Mouse (Mus musculus) lung, embryonic 16.5 days (tissue): Measurements from ENCODE around the gene Nufip2. TPM values are rescaled to one million over a fixed set of nuclear protein-coding genes. Genes with fewer than 3 reads are reported as not detected.

Source experiments
- ATAC-seq: fragments of 200-750 bp; cut with Nextera tagmentation; 2 replicates; pipeline ENCODE4 v1.8.0; 2017; ENCODE audit warnings: low read depth, mild to moderate bottlenecking, moderate library complexity
- H3K27ac ChIP-seq: fragments of 300-500 bp; sonication (generic); 2 replicates; pipeline ENCODE4 v1.5.1; 2014; ENCODE audit warnings: mild to moderate bottlenecking, control low read depth, low read length
- H3K27me3 ChIP-seq: fragments of 300-500 bp; sonication (generic); 2 replicates; pipeline ENCODE4 v1.6.1; 2014; ENCODE audit warnings: low read depth, low read length, mixed read lengths; ENCODE audit not compliant: control insufficient read depth, insufficient read depth
- H3K36me3 ChIP-seq: fragments of 300-500 bp; sonication (generic); 2 replicates; pipeline ENCODE4 v1.6.1; 2014; ENCODE audit warnings: low read length; ENCODE audit not compliant: control insufficient read depth, insufficient read depth
- H3K4me1 ChIP-seq: fragments of 300-500 bp; sonication (generic); replicated peaks from 2 replicates; pipeline ENCODE4 v1.6.1; 2014; ENCODE audit warnings: low read length, mixed read lengths; ENCODE audit not compliant: control insufficient read depth, insufficient read depth
- H3K4me2 ChIP-seq: fragments of 300-500 bp; sonication (generic); 2 replicates; pipeline ENCODE4 v1.6.1; 2014; ENCODE audit warnings: low read depth, low read length, control low read depth
- H3K4me3 ChIP-seq: fragments of 300-500 bp; sonication (generic); 2 replicates; pipeline ENCODE4 v1.5.1; 2014; ENCODE audit warnings: mild to moderate bottlenecking, low read length, control low read depth
- H3K9ac ChIP-seq: fragments of 300-500 bp; sonication (generic); 2 replicates; pipeline ENCODE4 v1.6.1; 2014; ENCODE audit warnings: low read length, control low read depth
- H3K9me3 ChIP-seq: fragments of 300-500 bp; sonication (generic); 2 replicates; pipeline ENCODE4 v1.6.1; 2016; ENCODE audit warnings: low read length; ENCODE audit not compliant: control insufficient read depth
- WGBS: fragments of 180-500 bp; shearing (Covaris S2); extraction: QIAGEN DNeasy Blood & Tissue Kit; methylation state at CpG from one replicate; pipeline ENCODE4 v1.1.7; 2014; 5-methylcytosine and 5-hydroxymethylcytosine counted together
- polyA plus RNA-seq: library from polyadenylated mRNA; unstranded; fragments of >200 nt; fragmentation: Nextera tagmentation; extraction: Ambion mirVana; gene quantifications from 2 replicates; pipeline ENCODE4 v1.2.1, GENCODE M21; 2015

Nufip2 gene
- polyA plus RNA-seq, 1 experiment from 2014 or later, result 4.3 TPM

GRCm38 (mm10) chr11:77693026-77693425 is 7.1 kb downstream of the Nufip2 start:
- no peaks in the 10 kb centered on the region for H3K9me3 ChIP-seq
- no peak overlapping the region for H3K27ac ChIP-seq
- H3K36me3 ChIP-seq, result peaks cover 34% of the 10 kb centered on the region
- peaks cover 7% of the 10 kb centered on the region; the same call in 1 of the 2 replicates for H3K4me1 ChIP-seq
- H3K4me2 ChIP-seq, result no peak overlapping the region
- no peak for ATAC-seq
- WGBS, result 92% methylated on average over 3 of the region's 3 CpGs
- H3K4me3 ChIP-seq, result no peak overlapping the region
- no peak overlapping the region for H3K9ac ChIP-seq
- no peaks in the 10 kb centered on the region for H3K27me3 ChIP-seq

DNA sequence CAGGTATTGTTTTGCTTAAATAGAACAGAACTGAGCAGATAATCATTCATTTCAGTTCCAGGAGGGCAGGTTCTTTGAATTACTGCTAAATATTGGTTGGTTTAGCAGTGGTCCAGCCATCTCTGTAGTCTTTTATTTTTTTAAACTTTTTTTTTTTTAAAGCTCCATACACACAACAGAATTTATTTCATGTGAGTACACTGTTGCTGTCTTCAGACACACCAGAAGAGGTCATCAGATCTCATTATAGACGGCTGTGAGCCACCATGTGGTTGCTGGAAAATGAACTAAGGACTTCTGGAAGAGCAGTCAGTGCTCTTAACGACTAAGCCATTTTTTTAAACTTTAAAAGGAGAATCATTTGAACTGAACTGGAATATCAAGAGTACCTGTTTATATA is 11.3 kb downstream of the Nufip2 start:
- H3K4me3 ChIP-seq, result no peak overlapping the region
- H3K36me3 ChIP-seq, result peaks cover 29% of the 10 kb centered on the region
- H3K27ac ChIP-seq, result no peak overlapping the region
- H3K9ac ChIP-seq, result no peak overlapping the region
- ATAC-seq, result no peak
- H3K4me1 ChIP-seq, result no peaks in the 10 kb centered on the region
- no peaks in the 10 kb centered on the region for H3K9me3 ChIP-seq
- no peak overlapping the region for H3K4me2 ChIP-seq
- WGBS, result 49% methylated on average over 2 of the region's 2 CpGs
- no peaks in the 10 kb centered on the region for H3K27me3 ChIP-seq

GRCm38 (mm10) chr11:77705920-77706319 is 20.0 kb downstream of the Nufip2 start:
- Histone ChIP-seq H3K4me3 (no peak overlapping the region), H3K9me3 (no peaks in the 10 kb centered on the region), H3K36me3 (peaks cover 25% of the 10 kb centered on the region), H3K4me2 (no peak overlapping the region), H3K27ac (no peak overlapping the region), H3K27me3 (no peaks in the 10 kb centered on the region), H3K4me1 (no peaks in the 10 kb centered on the region), H3K9ac (no peak overlapping the region)
- WGBS, result 90% methylated on average over 3 of the region's 3 CpGs
- no peak for ATAC-seq

DNA sequence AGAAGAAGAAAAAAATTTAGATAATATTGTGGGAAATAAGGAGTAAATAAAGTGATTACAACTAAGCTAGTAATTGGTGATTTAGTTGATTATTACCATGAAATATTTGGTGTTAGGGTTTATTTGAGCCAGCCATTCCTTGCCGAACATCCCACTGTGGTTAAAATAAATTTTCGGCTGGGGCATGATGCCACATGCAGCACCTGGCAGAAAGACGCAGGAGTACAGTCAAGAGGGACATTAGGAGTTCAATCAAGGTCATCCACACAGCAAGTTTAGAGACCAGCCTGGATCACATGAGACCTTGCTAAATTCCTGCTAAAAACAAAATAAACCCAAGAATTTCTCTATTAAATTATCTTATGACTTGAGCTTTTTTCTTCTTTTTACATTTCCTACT is 23.1 kb downstream of the Nufip2 start:
- Histone ChIP-seq H3K4me2 (no peak overlapping the region), H3K27me3 (no peaks in the 10 kb centered on the region), H3K9ac (no peak overlapping the region), H3K9me3 (no peaks in the 10 kb centered on the region), H3K4me1 (no peaks in the 10 kb centered on the region), H3K36me3 (peaks cover 23% of the 10 kb centered on the region), H3K27ac (no peak overlapping the region), H3K4me3 (no peak overlapping the region)
- ATAC-seq, result no peak
- WGBS, result 64% methylated on average over 3 of the region's 3 CpGs

GRCm38 (mm10) chr11:77713736-77714135 is 27.8 kb downstream of the Nufip2 start:
- H3K4me3 ChIP-seq, result no peak overlapping the region
- peaks cover 9% of the 10 kb centered on the region; the same call in 1 of the 2 replicates for H3K36me3 ChIP-seq
- no peak overlapping the region for H3K9ac ChIP-seq
- H3K27me3 ChIP-seq, result no peaks in the 10 kb centered on the region
- no peak for ATAC-seq
- WGBS, result 83% methylated on average over 3 of the region's 3 CpGs
- no peak overlapping the region for H3K27ac ChIP-seq
- H3K4me1 ChIP-seq, result no peaks in the 10 kb centered on the region
- H3K9me3 ChIP-seq, result no peaks in the 10 kb centered on the region
- no peak overlapping the region for H3K4me2 ChIP-seq

- ATAC-seq, result no peak
- H3K27ac ChIP-seq, result no peak overlapping the region
- H3K9ac ChIP-seq, result no peak overlapping the region
- H3K4me3 ChIP-seq, result no peak overlapping the region
- no peaks in the 10 kb centered on the region for H3K27me3 ChIP-seq
- no peak overlapping the region for H3K4me2 ChIP-seq
- WGBS, result 95% methylated on average over 2 of the region's 2 CpGs
- no peaks in the 10 kb centered on the region for H3K36me3 ChIP-seq
- H3K4me1 ChIP-seq, result no peaks in the 10 kb centered on the region
- no peaks in the 10 kb centered on the region for H3K9me3 ChIP-seq
Observed at GRCm38 (mm10) chr11:77719055-77719454, 33.1 kb downstream of the Nufip2 start.

GRCm38 (mm10) chr11:77721389-77721788 is 35.4 kb downstream of the Nufip2 start:
- WGBS, result 90% methylated on average over 4 of the region's 4 CpGs
- Histone ChIP-seq H3K4me2 (no peak overlapping the region), H3K4me3 (no peak overlapping the region), H3K27me3 (no peaks in the 10 kb centered on the region), H3K9me3 (no peaks in the 10 kb centered on the region), H3K4me1 (no peaks in the 10 kb centered on the region), H3K9ac (no peak overlapping the region), H3K36me3 (no peaks in the 10 kb centered on the region), H3K27ac (no peak overlapping the region)
- ATAC-seq, result no peak

GRCm38 (mm10) chr11:77724766-77725165 is 38.8 kb downstream of the Nufip2 start:
- H3K9ac ChIP-seq, result no peak overlapping the region
- 75% methylated on average over 7 of the region's 7 CpGs for WGBS
- H3K9me3 ChIP-seq, result no peaks in the 10 kb centered on the region
- no peak overlapping the region for H3K27ac ChIP-seq
- ATAC-seq, result no peak
- H3K4me1 ChIP-seq, result no peaks in the 10 kb centered on the region
- H3K4me2 ChIP-seq, result no peak overlapping the region
- H3K36me3 ChIP-seq, result no peaks in the 10 kb centered on the region
- H3K27me3 ChIP-seq, result no peaks in the 10 kb centered on the region
- H3K4me3 ChIP-seq, result no peak overlapping the region

DNA sequence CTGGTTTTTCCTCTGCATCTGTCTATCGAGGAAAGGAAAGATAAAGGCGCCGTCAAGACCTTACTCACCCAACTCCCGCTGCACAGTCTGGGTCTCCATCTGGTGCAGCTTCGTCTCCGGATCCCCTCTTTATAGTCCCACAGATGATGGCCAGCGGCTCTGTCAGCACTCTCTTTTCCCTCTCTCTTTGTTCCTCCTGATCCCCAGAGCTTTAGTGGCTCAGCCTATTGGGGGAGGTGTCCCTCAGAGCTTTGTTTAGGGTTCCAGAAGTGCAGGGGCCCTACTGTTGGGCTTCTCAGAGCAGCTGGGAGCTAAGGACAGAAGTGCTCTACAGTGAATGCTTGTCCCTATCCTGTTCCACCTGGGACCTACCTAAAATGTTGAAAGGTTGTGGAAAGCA is 39.2 kb downstream of the Nufip2 start, which contains the start of gene Cryba1:
TSS of gene Cryba1 (minus strand) at position 101 of the 400 bp plus-strand sequence.
- Histone ChIP-seq H3K27ac (no peak within 1 kb of the TSS), H3K9ac (no peak within 1 kb of the TSS), H3K36me3 (no peaks in the 10 kb centered on the region), H3K27me3 (no peaks in the 10 kb centered on the region), H3K4me1 (no peaks in the 10 kb centered on the region), H3K4me3 (no peak within 1 kb of the TSS), H3K4me2 (no peak within 1 kb of the TSS), H3K9me3 (no peaks in the 10 kb centered on the region)
- ATAC-seq, result no peak
- 65% methylated on average over 7 of the region's 7 CpGs for WGBS

DNA sequence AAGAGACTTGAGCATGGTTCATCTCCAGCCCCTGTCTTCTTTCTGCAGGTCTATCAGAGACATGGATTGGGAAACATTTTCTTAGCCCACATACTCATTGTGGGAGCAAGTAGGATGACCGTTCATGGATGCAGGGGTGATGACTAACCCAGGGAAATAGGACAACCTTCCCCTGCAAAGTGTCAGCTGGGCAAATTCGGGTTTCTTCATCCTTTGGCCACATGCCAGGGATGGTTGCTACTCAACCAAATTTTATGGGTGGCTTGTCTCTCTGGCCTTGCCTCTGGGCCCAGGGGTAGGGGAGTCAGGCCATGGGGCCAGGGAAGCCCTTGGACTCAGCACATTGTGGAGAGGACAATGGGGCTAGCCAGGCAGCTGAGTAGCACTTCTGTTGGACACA is 42.6 kb downstream of the Nufip2 start:
- 56% methylated on average over 2 of the region's 2 CpGs for WGBS
- Histone ChIP-seq H3K27me3 (no peaks in the 10 kb centered on the region), H3K9me3 (no peaks in the 10 kb centered on the region), H3K9ac (no peak overlapping the region), H3K36me3 (no peaks in the 10 kb centered on the region), H3K4me2 (no peak overlapping the region), H3K27ac (no peak overlapping the region), H3K4me1 (no peaks in the 10 kb centered on the region), H3K4me3 (no peak overlapping the region)
- no peak for ATAC-seq
